Mouse (Mus musculus) stomach, embryonic 16.5 days (tissue): ENCODE measurements around the gene Taf4. TPM values are rescaled to one million over a fixed set of nuclear protein-coding genes. Genes with fewer than 3 reads are reported as not detected.

Experiments used
- ATAC-seq: fragments of 200-750 bp; cut with Nextera tagmentation; 2 replicates; pipeline ENCODE4 v1.8.0; 2017; ENCODE audit warnings: moderate number of reproducible peaks, moderate TSS enrichment; ENCODE audit not compliant: insufficient read depth, low FRiP score
- H3K27ac ChIP-seq: fragments of 300-500 bp; sonication (generic); 2 replicates; pipeline ENCODE4 v1.5.1; 2014; ENCODE audit warnings: low read length
- H3K27me3 ChIP-seq: fragments of 300-500 bp; sonication (generic); 2 replicates; pipeline ENCODE4 v1.6.1; 2014; ENCODE audit warnings: low read length, control low read depth, mixed read lengths; ENCODE audit not compliant: control insufficient read depth, insufficient read depth
- H3K36me3 ChIP-seq: fragments of 300-500 bp; sonication (generic); 2 replicates; pipeline ENCODE4 v1.6.1; 2014; ENCODE audit warnings: low read length; ENCODE audit not compliant: control insufficient read depth, insufficient read depth
- H3K4me1 ChIP-seq: fragments of 300-500 bp; sonication (generic); 2 replicates; pipeline ENCODE4 v1.6.1; 2014; ENCODE audit warnings: low read length, control low read depth, mixed read lengths; ENCODE audit not compliant: control insufficient read depth, insufficient read depth
- H3K4me2 ChIP-seq: fragments of 300-500 bp; sonication (generic); 2 replicates; pipeline ENCODE4 v1.6.1; 2014; ENCODE audit warnings: low read depth, low read length, mixed read lengths
- H3K4me3 ChIP-seq: fragments of 300-500 bp; sonication (generic); replicated peaks from 2 replicates; pipeline ENCODE4 v1.5.1; 2014; ENCODE audit warnings: mild to moderate bottlenecking, low read length
- H3K9ac ChIP-seq: fragments of 300-500 bp; sonication (generic); 2 replicates; pipeline ENCODE4 v1.6.1; 2014; ENCODE audit warnings: low read length
- H3K9me3 ChIP-seq: fragments of 300-500 bp; sonication (generic); replicated peaks from 2 replicates; pipeline ENCODE4 v1.6.1; 2016; ENCODE audit warnings: low read length, control low read depth; ENCODE audit not compliant: control insufficient read depth
- WGBS: fragments of 180-500 bp; shearing (Covaris S2); extraction: QIAGEN DNeasy Blood & Tissue Kit; methylation state at CpG from one replicate; pipeline ENCODE4 v1.1.7; 2014; 5-methylcytosine and 5-hydroxymethylcytosine counted together
- polyA plus RNA-seq: library from polyadenylated mRNA; unstranded; fragments of >200 nt; fragmentation: Nextera tagmentation; extraction: Ambion mirVana; gene quantifications from 2 replicates; pipeline ENCODE4 v1.2.1, GENCODE M21; 2015

Gene Taf4
- polyA plus RNA-seq, 1 experiment from 2014 or later = 3.2 TPM

GRCm38 (mm10) chr2:179912911-179913310, 63.5 kb downstream of the Taf4 start:
- 52% methylated on average over 12 of the region's 12 CpGs for WGBS
- ATAC-seq = no peak
- peaks cover 11% of the 10 kb centered on the region; the same call in 1 of the 2 replicates for H3K36me3 ChIP-seq

GRCm38 (mm10) chr2:179896949-179897348, 79.5 kb downstream of the Taf4 start:
- no peak overlapping the region for H3K4me3 ChIP-seq
- no peaks in the 10 kb centered on the region for H3K9me3 ChIP-seq
- ATAC-seq = no peak
- WGBS = 79% methylated on average over 2 of the region's 2 CpGs
- no peaks in the 10 kb centered on the region for H3K27me3 ChIP-seq
- no peak overlapping the region for H3K4me2 ChIP-seq
- no peaks in the 10 kb centered on the region for H3K4me1 ChIP-seq
- H3K9ac ChIP-seq = no peak overlapping the region
- no peak overlapping the region for H3K27ac ChIP-seq
- no peaks in the 10 kb centered on the region for H3K36me3 ChIP-seq

More at GRCm38 (mm10) chr2:179912911-179913310, 63.5 kb downstream of the Taf4 start:
- H3K27ac ChIP-seq = no peak overlapping the region
- H3K4me3 ChIP-seq = no peak overlapping the region
- H3K9ac ChIP-seq = no peak overlapping the region
- no peaks in the 10 kb centered on the region for H3K27me3 ChIP-seq
- no peak overlapping the region for H3K4me2 ChIP-seq
- H3K9me3 ChIP-seq = no peaks in the 10 kb centered on the region
- H3K4me1 ChIP-seq = no peaks in the 10 kb centered on the region

DNA sequence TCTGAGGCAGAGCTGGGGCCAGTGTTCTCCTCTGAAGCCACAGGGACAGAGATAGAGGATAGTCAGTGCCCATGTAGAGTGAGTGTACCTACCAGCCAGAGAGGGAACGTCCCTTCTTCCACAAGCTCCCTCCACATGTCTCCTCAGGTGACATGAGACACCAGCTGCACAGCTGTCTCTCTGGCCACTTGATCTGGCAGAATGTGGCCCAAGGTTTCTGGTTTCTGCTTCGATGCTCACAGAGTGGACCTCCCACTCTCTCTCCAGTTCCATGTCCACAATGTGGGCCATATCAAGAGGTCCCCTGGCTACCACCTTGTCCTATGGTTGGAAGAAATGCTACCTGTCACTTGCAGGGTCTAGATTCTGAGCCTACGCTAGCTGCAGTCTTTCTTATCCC, 85.4 kb downstream of the Taf4 start:
- H3K36me3 ChIP-seq = no peaks in the 10 kb centered on the region
- no peaks in the 10 kb centered on the region for H3K27me3 ChIP-seq
- H3K4me3 ChIP-seq = no peak overlapping the region
- H3K4me2 ChIP-seq = no peak overlapping the region
- ATAC-seq = no peak
- no peak overlapping the region for H3K27ac ChIP-seq
- WGBS = 81% methylated on average over 3 of the region's 3 CpGs
- no peaks in the 10 kb centered on the region for H3K9me3 ChIP-seq
- no peaks in the 10 kb centered on the region for H3K4me1 ChIP-seq
- no peak overlapping the region for H3K9ac ChIP-seq

GRCm38 (mm10) chr2:179884561-179884960, 91.9 kb downstream of the Taf4 start:
- H3K4me1 ChIP-seq = no peaks in the 10 kb centered on the region
- no peaks in the 10 kb centered on the region for H3K36me3 ChIP-seq
- H3K4me3 ChIP-seq = no peak overlapping the region
- no peak overlapping the region for H3K27ac ChIP-seq
- ATAC-seq = no peak
- 32% methylated on average over 7 of the region's 7 CpGs for WGBS
- no peaks in the 10 kb centered on the region for H3K9me3 ChIP-seq
- H3K27me3 ChIP-seq = no peaks in the 10 kb centered on the region
- H3K9ac ChIP-seq = no peak overlapping the region
- H3K4me2 ChIP-seq = no peak overlapping the region

DNA sequence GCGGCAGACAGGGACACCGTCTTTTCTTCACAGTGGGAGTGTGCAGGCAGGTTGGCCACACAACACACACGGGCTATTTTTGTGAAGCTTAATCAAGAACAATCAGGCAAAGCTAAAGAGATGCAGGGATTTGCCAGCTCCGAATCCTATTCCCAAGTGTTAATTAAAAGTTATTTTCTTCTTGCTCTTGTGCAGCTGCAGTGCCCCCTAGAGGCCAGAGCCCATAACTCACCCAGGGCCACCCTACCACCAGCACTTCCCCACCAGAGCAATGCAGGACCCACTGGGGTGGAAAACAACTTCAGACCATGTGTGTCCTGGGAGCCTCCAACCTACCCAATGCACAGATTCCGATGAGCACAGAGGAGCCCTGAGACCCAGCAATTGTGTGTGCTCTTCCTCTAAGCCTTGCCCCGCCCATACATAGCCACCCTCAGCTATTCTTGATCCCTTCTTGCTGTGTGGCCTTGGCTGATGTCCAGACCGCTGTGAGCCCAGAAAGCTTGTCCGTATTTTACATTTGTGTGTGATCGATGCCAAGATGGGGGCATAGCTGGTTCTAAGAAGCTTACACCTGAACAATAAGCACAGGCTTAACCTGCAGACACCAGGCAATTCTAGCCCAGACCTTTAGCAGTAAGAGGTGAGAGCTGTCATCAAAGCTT, 98.8 kb downstream of the Taf4 start:
- H3K36me3 ChIP-seq = no peaks in the 10 kb centered on the region
- H3K27ac ChIP-seq = no peak overlapping the region
- WGBS = 62% methylated on average over 9 of the region's 9 CpGs
- no peaks in the 10 kb centered on the region for H3K9me3 ChIP-seq
- H3K4me2 ChIP-seq = no peak overlapping the region
- H3K9ac ChIP-seq = no peak overlapping the region
- no peak overlapping the region for H3K4me3 ChIP-seq
- ATAC-seq = no peak
- H3K4me1 ChIP-seq = no peaks in the 10 kb centered on the region
- no peaks in the 10 kb centered on the region for H3K27me3 ChIP-seq

DNA sequence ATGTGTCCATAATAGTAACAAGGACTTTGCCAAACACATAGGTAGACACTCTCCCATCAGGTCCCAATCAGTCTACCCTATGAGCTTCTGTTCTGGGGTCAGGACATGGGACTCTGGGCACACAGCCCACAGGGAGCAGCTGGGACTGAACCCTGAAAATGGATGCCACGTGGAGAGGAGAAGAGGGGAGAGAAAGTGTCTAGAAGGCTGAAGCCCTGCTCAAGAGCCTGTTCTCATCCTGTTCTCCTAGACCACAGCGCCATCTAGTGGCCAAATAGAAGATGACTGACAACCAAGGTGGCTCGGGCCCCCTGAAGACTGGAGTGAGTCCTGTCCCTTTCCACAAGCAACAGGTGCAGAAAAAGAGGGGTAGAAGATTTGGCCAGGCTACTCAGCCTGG, 101.3 kb downstream of the Taf4 start:
- Histone ChIP-seq H3K4me1 (no peaks in the 10 kb centered on the region), H3K36me3 (no peaks in the 10 kb centered on the region), H3K27me3 (no peaks in the 10 kb centered on the region), H3K9me3 (no peaks in the 10 kb centered on the region), H3K4me3 (no peak overlapping the region), H3K4me2 (no peak overlapping the region), H3K27ac (no peak overlapping the region), H3K9ac (no peak overlapping the region)
- peak; percentile 39; the same call in 1 of the 2 replicates for ATAC-seq
- 3% methylated on average over 3 of the region's 3 CpGs for WGBS

DNA sequence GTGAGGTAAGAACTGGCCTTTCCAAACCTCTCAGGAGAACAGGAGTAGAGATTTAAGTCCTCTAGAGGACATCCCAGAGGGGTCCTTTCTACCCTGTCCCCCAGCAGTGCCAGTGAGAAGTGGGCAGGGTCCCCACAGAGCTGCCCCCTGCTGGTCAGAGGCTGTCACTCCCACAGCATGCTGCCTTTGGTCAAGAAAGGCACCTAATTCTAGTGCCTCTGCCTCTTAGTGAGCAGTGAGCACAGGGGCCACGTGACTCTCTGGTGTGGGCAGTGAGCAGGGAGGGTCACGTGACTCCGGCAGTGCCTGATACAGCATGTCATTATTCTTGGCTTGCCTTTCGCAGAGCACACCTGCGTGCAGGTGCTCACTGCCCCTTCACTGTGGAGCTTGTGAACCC, 103.1 kb downstream of the Taf4 start:
- Histone ChIP-seq H3K4me1 (no peaks in the 10 kb centered on the region), H3K9ac (no peak overlapping the region), H3K27me3 (no peaks in the 10 kb centered on the region), H3K4me3 (no peak overlapping the region), H3K36me3 (no peaks in the 10 kb centered on the region), H3K4me2 (no peak overlapping the region), H3K9me3 (no peaks in the 10 kb centered on the region), H3K27ac (no peak overlapping the region)
- ATAC-seq = peak; percentile 65; the same call in 1 of the 2 replicates
- 28% methylated on average over 5 of the region's 5 CpGs for WGBS

GRCm38 (mm10) chr2:179872724-179873123, 103.7 kb downstream of the Taf4 start:
- H3K4me2 ChIP-seq = no peak overlapping the region
- H3K4me1 ChIP-seq = no peaks in the 10 kb centered on the region
- no peaks in the 10 kb centered on the region for H3K27me3 ChIP-seq
- H3K9me3 ChIP-seq = no peaks in the 10 kb centered on the region
- ATAC-seq = no peak
- no peak overlapping the region for H3K4me3 ChIP-seq
- H3K9ac ChIP-seq = no peak overlapping the region
- H3K36me3 ChIP-seq = no peaks in the 10 kb centered on the region
- 60% methylated on average over 5 of the region's 5 CpGs for WGBS
- H3K27ac ChIP-seq = no peak overlapping the region

DNA sequence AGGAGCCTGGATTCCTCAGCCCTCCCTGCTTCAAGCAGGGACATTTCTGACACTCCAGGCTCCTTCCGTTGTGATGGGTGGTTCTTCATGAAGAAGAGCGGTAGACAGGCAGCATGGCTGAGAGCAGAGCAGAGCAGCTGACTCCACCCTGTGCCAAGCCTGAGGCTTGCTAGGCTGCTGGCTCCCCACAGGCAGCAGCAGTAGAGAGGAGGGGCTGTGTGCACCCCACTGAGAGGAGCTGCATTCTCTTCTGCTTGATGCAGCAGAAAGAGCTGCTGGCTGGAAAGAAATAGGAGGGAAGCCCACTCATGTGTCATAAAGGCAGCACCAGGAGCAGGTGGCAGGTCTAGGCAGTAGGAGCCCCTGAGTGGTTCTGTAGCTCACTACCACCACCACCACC, 106.6 kb downstream of the Taf4 start:
- no peaks in the 10 kb centered on the region for H3K36me3 ChIP-seq
- H3K27ac ChIP-seq = no peak overlapping the region
- no peak for ATAC-seq
- no peak overlapping the region for H3K4me2 ChIP-seq
- WGBS = 25% methylated on average over 2 of the region's 2 CpGs
- H3K4me3 ChIP-seq = no peak overlapping the region
- no peak overlapping the region for H3K9ac ChIP-seq
- H3K27me3 ChIP-seq = no peaks in the 10 kb centered on the region
- H3K4me1 ChIP-seq = no peaks in the 10 kb centered on the region
- no peaks in the 10 kb centered on the region for H3K9me3 ChIP-seq
